Mouse (Mus musculus): ENCODE measurements at regions not wholly inside any gene's neighbourhood (a gene's known extent, or its start where the extent isn't known, plus 50 kb on each side); places are given as distances from the start of the nearest gene placed in this dataset.

DNA sequence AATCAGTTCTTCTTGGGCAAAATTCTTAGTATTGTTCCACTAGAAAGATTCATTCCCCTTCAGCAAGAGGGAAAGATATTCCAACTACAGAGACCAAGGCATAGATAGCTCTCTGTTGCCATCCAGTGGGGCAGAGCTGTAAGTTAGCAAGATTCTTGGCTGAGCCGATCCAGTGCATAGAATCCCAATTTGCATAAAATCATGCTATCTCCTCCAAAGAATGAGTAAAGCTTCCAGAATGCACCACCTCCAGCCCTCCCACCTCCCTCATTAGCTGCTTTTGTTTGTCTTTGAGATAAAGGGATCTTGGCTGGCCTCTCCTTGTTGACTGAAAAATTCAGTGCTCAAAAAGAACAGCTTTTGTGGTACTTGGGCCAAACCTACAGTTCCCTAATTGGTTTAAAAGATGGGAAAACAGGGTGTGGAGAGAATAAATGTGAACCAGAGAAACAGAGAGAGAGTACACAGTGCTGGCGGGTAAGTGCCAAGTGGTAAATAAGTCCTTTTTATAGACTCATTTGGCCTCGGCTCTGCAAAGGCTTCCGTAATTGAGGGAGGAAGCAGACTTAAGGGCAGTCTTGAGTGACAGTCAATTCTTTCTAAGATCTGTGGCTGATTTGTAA, 1612.0 kb upstream of the Gulo start:
- no peak for TF ChIP-seq POLR2A (IDR thresholded peaks at IDR 0.05; ENCODE audit: extremely low read depth, insufficient read depth, low read length)
- peak; percentile 94 for TF ChIP-seq CTCF (IDR thresholded peaks at IDR 0.05; ENCODE audit: extremely low read depth, insufficient read depth, low read length)

Measured in cortical plate, adult 2 months (tissue).